15 mouse cellular contexts compared by ENCODE assay signal in genomic region chr6:52084622-52085021, GRCm38 (mm10).
"Had no signal": no experiment of that assay in that cellular context is flagged by ENCODE, and none has a peak within 500 bp of the region (broad histone marks: within the 10 kb centered on the region; RNA-seq: fewer than 3 reads in every experiment).

No protein-coding gene starts in this region.

- H3K4me2 ChIP-seq: neural tube, embryonic 15.5 days; stomach, embryonic 15.5 days had no signal

- H3K4me1 ChIP-seq: stomach, embryonic 15.5 days had no signal

- H3K36me3 ChIP-seq: neural tube, embryonic 15.5 days; stomach, embryonic 15.5 days had no signal

- DNase-seq: retina, postnatal 1 day; right cerebral cortex, adult 18-20 months; right cerebral cortex, postnatal 14 days; right cerebral cortex, postnatal 25 days; right cerebral cortex, postnatal 4 days; spleen, adult 18-20 months; thymus, adult 18-20 months; thymus, adult 2 months; thymus, postnatal 14 days; thymus, postnatal 25 days; thymus, postnatal 36 days; thymus, postnatal 4 days had no signal

- H3K27ac ChIP-seq: neural tube, embryonic 15.5 days; stomach, embryonic 15.5 days; stomach, postnatal 0 days had no signal

- H3K27me3 ChIP-seq: neural tube, embryonic 15.5 days; stomach, embryonic 15.5 days had no signal

- H3K9ac ChIP-seq: neural tube, embryonic 15.5 days; stomach, embryonic 15.5 days had no signal

- H3K4me3 ChIP-seq: neural tube, embryonic 15.5 days; stomach, embryonic 15.5 days had no signal

- H3K9me3 ChIP-seq: neural tube, embryonic 15.5 days; stomach, embryonic 15.5 days had no signal
